In the genomic region with DNA sequence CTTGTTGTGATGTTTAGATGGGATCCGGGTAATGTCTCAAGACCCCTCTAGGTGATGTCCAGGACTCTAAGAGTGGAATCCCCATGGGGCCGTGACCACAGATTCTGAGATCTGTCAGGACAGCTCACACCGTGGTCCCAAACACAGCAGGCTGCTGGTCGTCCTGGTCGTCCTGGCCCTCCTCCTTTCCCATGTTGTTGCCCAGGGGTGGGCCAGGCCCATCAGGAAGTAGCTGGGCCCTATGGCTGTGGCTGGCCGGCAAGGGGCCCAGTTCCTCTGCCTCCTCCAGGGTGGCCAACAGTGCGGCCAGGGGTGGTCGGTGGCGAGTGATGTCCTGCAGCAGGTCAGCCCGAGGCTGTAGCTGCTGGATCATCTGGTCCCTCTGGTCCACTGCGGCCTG, we compare ENCODE assay signal across 10 mouse cellular contexts. TPM values are rescaled to one million over a fixed set of nuclear protein-coding genes. Genes with fewer than 3 reads are reported as not detected.
A peak's percentile ranks its signal among the peaks of the same experiment; 100 is the strongest.
DNase-seq lines count a peak whose midpoint lies in the region; ATAC-seq and TF ChIP-seq lines count a peak whose summit lies in the region.
"Had no signal": no experiment of that assay in that cellular context is flagged by ENCODE, and none has a peak within 500 bp of the region (broad histone marks: within the 10 kb centered on the region; RNA-seq: fewer than 3 reads in every experiment).

No protein-coding gene starts in this region.

- H3K9me3 ChIP-seq in forebrain, embryonic 12.5 days, result no peaks in the 10 kb centered on the region
- H3K9me3 ChIP-seq in forebrain, embryonic 10.5 days, result no peaks in the 10 kb centered on the region
- no peaks in the 10 kb centered on the region for H3K9me3 ChIP-seq in neural tube, embryonic 11.5 days (ENCODE audit: control insufficient read depth, low read length)
- no peaks in the 10 kb centered on the region for H3K9me3 ChIP-seq in hindbrain, postnatal 0 days (ENCODE audit: low read length)
- no peaks in the 10 kb centered on the region for H3K9me3 ChIP-seq in neural tube, embryonic 15.5 days (replicated peaks)

- no peaks in the 10 kb centered on the region for H3K27me3 ChIP-seq in forebrain, embryonic 12.5 days
- no peaks in the 10 kb centered on the region for H3K27me3 ChIP-seq in forebrain, embryonic 10.5 days (ENCODE audit: poor library complexity, severe bottlenecking)
- no peaks in the 10 kb centered on the region for H3K27me3 ChIP-seq in neural tube, embryonic 11.5 days (ENCODE audit: control insufficient read depth, insufficient read depth, low read length)
- no peaks in the 10 kb centered on the region for H3K27me3 ChIP-seq in hindbrain, postnatal 0 days (ENCODE audit: insufficient read depth, low read length)
- H3K27me3 ChIP-seq in neural tube, embryonic 15.5 days (replicated peaks), result no peaks in the 10 kb centered on the region

- 62% methylated on average over 11 of the region's 11 CpGs for WGBS in forebrain, embryonic 12.5 days
- WGBS in forebrain, embryonic 10.5 days, result 61% methylated on average over 11 of the region's 11 CpGs
- WGBS in neural tube, embryonic 11.5 days, result 60% methylated on average over 11 of the region's 11 CpGs
- WGBS in hindbrain, postnatal 0 days, result 63% methylated on average over 11 of the region's 11 CpGs
- WGBS in neural tube, embryonic 15.5 days, result 68% methylated on average over 11 of the region's 11 CpGs

- ATAC-seq in forebrain, embryonic 12.5 days (ENCODE audit: low FRiP score), result no peak
- no peak for ATAC-seq in neural tube, embryonic 11.5 days (ENCODE audit: insufficient read depth, low FRiP score, low TSS enrichment)
- no peak for ATAC-seq in hindbrain, postnatal 0 days
- no peak for ATAC-seq in neural tube, embryonic 15.5 days (ENCODE audit: low FRiP score)

- no peak overlapping the region for H3K27ac ChIP-seq in forebrain, embryonic 12.5 days
- H3K27ac ChIP-seq in forebrain, embryonic 10.5 days, result no peak overlapping the region
- H3K27ac ChIP-seq in neural tube, embryonic 11.5 days (ENCODE audit: low read depth, low read length), result no peak overlapping the region
- no peak overlapping the region for H3K27ac ChIP-seq in hindbrain, postnatal 0 days
- no peak overlapping the region for H3K27ac ChIP-seq in neural tube, embryonic 15.5 days (replicated peaks)

- peaks cover 31% of the 10 kb centered on the region for H3K36me3 ChIP-seq in forebrain, embryonic 12.5 days (replicated peaks)
- peaks cover 32% of the 10 kb centered on the region for H3K36me3 ChIP-seq in forebrain, embryonic 10.5 days (replicated peaks)
- peaks cover 11% of the 10 kb centered on the region for H3K36me3 ChIP-seq in neural tube, embryonic 11.5 days (ENCODE audit: control insufficient read depth, insufficient read depth, low read length)
- peaks cover 19% of the 10 kb centered on the region for H3K36me3 ChIP-seq in hindbrain, postnatal 0 days (ENCODE audit: insufficient read depth, low read length)
- peaks cover 32% of the 10 kb centered on the region for H3K36me3 ChIP-seq in neural tube, embryonic 15.5 days

- no peak for TF ChIP-seq CTCF in hindbrain, postnatal 0 days (IDR thresholded peaks at IDR 0.05; ENCODE audit: low read depth)

- H3K4me1 ChIP-seq in forebrain, embryonic 12.5 days, result peaks cover 31% of the 10 kb centered on the region
- H3K4me1 ChIP-seq in forebrain, embryonic 10.5 days, result peaks cover 45% of the 10 kb centered on the region
- H3K4me1 ChIP-seq in neural tube, embryonic 11.5 days (ENCODE audit: control insufficient read depth, insufficient read depth, low read length), result peaks cover 10% of the 10 kb centered on the region; the same call in 1 of the 2 replicates
- H3K4me1 ChIP-seq in hindbrain, postnatal 0 days (ENCODE audit: insufficient read depth, low read length), result peaks cover 13% of the 10 kb centered on the region
- H3K4me1 ChIP-seq in neural tube, embryonic 15.5 days, result peaks cover 36% of the 10 kb centered on the region

- H3K4me3 ChIP-seq in forebrain, embryonic 12.5 days (replicated peaks), result 0 out of 2 replicates have a peak overlapping the region, but pooled peaks have one; percentile 82
- H3K4me3 ChIP-seq in forebrain, embryonic 10.5 days, result no peak overlapping the region
- 0 out of 2 replicates have a peak overlapping the region, but pooled peaks have one; percentile 4 for H3K4me3 ChIP-seq in neural tube, embryonic 11.5 days (ENCODE audit: low read depth, low read length)
- no peak overlapping the region for H3K4me3 ChIP-seq in hindbrain, postnatal 0 days (ENCODE audit: low read length)
- H3K4me3 ChIP-seq in neural tube, embryonic 15.5 days (replicated peaks), result peak overlapping the region; percentile 65; the same call in 1 of the 2 replicates

- no peak for DNase-seq in forebrain, embryonic 10.5 days (ENCODE audit: extremely low spot score, low spot score)
- no peak for DNase-seq in neural tube, embryonic 11.5 days (ENCODE audit: low spot score)
- no peak for DNase-seq in neural tube, embryonic 10.5 days (ENCODE audit: extremely low spot score, low spot score)
- no peak for DNase-seq in hindbrain, postnatal 0 days (ENCODE audit: low spot score)
- no peak for DNase-seq in urinary bladder, postnatal 36 days (ENCODE audit: low spot score in 2 of 2)
- DNase-seq in right cerebral cortex, adult 18-20 months, result no peak
- DNase-seq: adrenal gland, adult 8-10 months; lung, postnatal 36 days had no signal

- peak overlapping the region; percentile 72 for H3K4me2 ChIP-seq in forebrain, embryonic 12.5 days
- H3K4me2 ChIP-seq in neural tube, embryonic 11.5 days (ENCODE audit: low read depth), result no peak overlapping the region
- peak overlapping the region; percentile 72; the same call in 1 of the 2 replicates for H3K4me2 ChIP-seq in hindbrain, postnatal 0 days (ENCODE audit: low read depth, low read length)
- H3K4me2 ChIP-seq in neural tube, embryonic 15.5 days, result peak overlapping the region; percentile 75

- 0 out of 2 replicates have a peak overlapping the region, but pooled peaks have one; percentile 25 for H3K9ac ChIP-seq in forebrain, embryonic 12.5 days
- peak overlapping the region; percentile 29; the same call in 1 of the 2 replicates for H3K9ac ChIP-seq in neural tube, embryonic 11.5 days (ENCODE audit: low read length)
- no peak overlapping the region for H3K9ac ChIP-seq in hindbrain, postnatal 0 days (replicated peaks; ENCODE audit: low read length)
- H3K9ac ChIP-seq in neural tube, embryonic 15.5 days (replicated peaks), result 0 out of 2 replicates have a peak overlapping the region, but pooled peaks have one; percentile 10

RNA-seq across cellular contexts. Expression of a gene that starts 2.2 kb away (rescaled TPM):
- 316 and 323 TPM in 2 replicates for polyA plus RNA-seq in forebrain, embryonic 12.5 days (2016; fragmentation: Nextera tagmentation; extraction: Ambion mirVana)
- polyA plus RNA-seq in forebrain, embryonic 10.5 days (2016; fragmentation: Nextera tagmentation; extraction: Ambion mirVana), result 366 and 374 TPM in 2 replicates
- 403 and 406 TPM in 2 replicates for polyA plus RNA-seq in neural tube, embryonic 11.5 days (2014; fragmentation: Nextera tagmentation; extraction: Ambion mirVana)
- 279 and 501 TPM in 2 replicates for total RNA-seq in hindbrain, postnatal 0 days (2014; rRNA removed)
- polyA plus RNA-seq in hindbrain, postnatal 0 days (2015; fragmentation: Nextera tagmentation; extraction: Ambion mirVana), result 691 and 728 TPM in 2 replicates
- 639 and 709 TPM in 2 replicates for polyA plus RNA-seq in neural tube, embryonic 15.5 days (2015; fragmentation: Nextera tagmentation; extraction: Ambion mirVana)

RNA-seq across cellular contexts. Expression of a gene that starts 2.5 kb away (rescaled TPM):
- polyA plus RNA-seq in forebrain, embryonic 12.5 days (2016; fragmentation: Nextera tagmentation; extraction: Ambion mirVana), result 15.3 and 15.9 TPM in 2 replicates
- 11.1 and 12.2 TPM in 2 replicates for polyA plus RNA-seq in forebrain, embryonic 10.5 days (2016; fragmentation: Nextera tagmentation; extraction: Ambion mirVana)
- polyA plus RNA-seq in neural tube, embryonic 11.5 days (2014; fragmentation: Nextera tagmentation; extraction: Ambion mirVana), result 17.3 and 17.6 TPM in 2 replicates
- total RNA-seq in hindbrain, postnatal 0 days (2014; rRNA removed), result 37.5 and 40.7 TPM in 2 replicates
- 17.4 and 19.1 TPM in 2 replicates for polyA plus RNA-seq in hindbrain, postnatal 0 days (2015; fragmentation: Nextera tagmentation; extraction: Ambion mirVana)
- polyA plus RNA-seq in neural tube, embryonic 15.5 days (2015; fragmentation: Nextera tagmentation; extraction: Ambion mirVana), result 13.8 and 18.1 TPM in 2 replicates

RNA-seq across cellular contexts. Expression of a gene that starts 42.0 kb away (rescaled TPM):
- 3.2 and 5.9 TPM in 2 replicates for polyA plus RNA-seq in forebrain, embryonic 12.5 days (2016; fragmentation: Nextera tagmentation; extraction: Ambion mirVana)
- 3.2 and 3.5 TPM in 2 replicates for polyA plus RNA-seq in forebrain, embryonic 10.5 days (2016; fragmentation: Nextera tagmentation; extraction: Ambion mirVana)
- polyA plus RNA-seq in neural tube, embryonic 11.5 days (2014; fragmentation: Nextera tagmentation; extraction: Ambion mirVana), result 5.8 and 6.3 TPM in 2 replicates
- total RNA-seq in hindbrain, postnatal 0 days (2014; rRNA removed), result 12.9 and 15.7 TPM in 2 replicates
- 4.3 TPM in 2 replicates for polyA plus RNA-seq in hindbrain, postnatal 0 days (2015; fragmentation: Nextera tagmentation; extraction: Ambion mirVana)
- polyA plus RNA-seq in neural tube, embryonic 15.5 days (2015; fragmentation: Nextera tagmentation; extraction: Ambion mirVana), result 2.7 and 5.3 TPM in 2 replicates

RNA-seq across cellular contexts. Expression of a gene that starts 42.3 kb away (rescaled TPM):
- polyA plus RNA-seq in forebrain, embryonic 12.5 days (2016; fragmentation: Nextera tagmentation; extraction: Ambion mirVana), result 119 and 121 TPM in 2 replicates
- polyA plus RNA-seq in forebrain, embryonic 10.5 days (2016; fragmentation: Nextera tagmentation; extraction: Ambion mirVana), result 144 and 147 TPM in 2 replicates
- polyA plus RNA-seq in neural tube, embryonic 11.5 days (2014; fragmentation: Nextera tagmentation; extraction: Ambion mirVana), result 112 and 119 TPM in 2 replicates
- 121 and 122 TPM in 2 replicates for total RNA-seq in hindbrain, postnatal 0 days (2014; rRNA removed)
- polyA plus RNA-seq in hindbrain, postnatal 0 days (2015; fragmentation: Nextera tagmentation; extraction: Ambion mirVana), result 87.2 and 88.7 TPM in 2 replicates
- 94.2 and 95.4 TPM in 2 replicates for polyA plus RNA-seq in neural tube, embryonic 15.5 days (2015; fragmentation: Nextera tagmentation; extraction: Ambion mirVana)

RNA-seq across cellular contexts. Expression of a gene that starts 49.2 kb away (rescaled TPM):
- 46.6 and 49.4 TPM in 2 replicates for polyA plus RNA-seq in forebrain, embryonic 12.5 days (2016; fragmentation: Nextera tagmentation; extraction: Ambion mirVana)
- polyA plus RNA-seq in forebrain, embryonic 10.5 days (2016; fragmentation: Nextera tagmentation; extraction: Ambion mirVana), result 46.0 and 46.2 TPM in 2 replicates
- 36.6 and 42.3 TPM in 2 replicates for polyA plus RNA-seq in neural tube, embryonic 11.5 days (2014; fragmentation: Nextera tagmentation; extraction: Ambion mirVana)
- total RNA-seq in hindbrain, postnatal 0 days (2014; rRNA removed), result 79.0 and 96.5 TPM in 2 replicates
- 85.9 and 90.0 TPM in 2 replicates for polyA plus RNA-seq in hindbrain, postnatal 0 days (2015; fragmentation: Nextera tagmentation; extraction: Ambion mirVana)
- 86.4 and 97.6 TPM in 2 replicates for polyA plus RNA-seq in neural tube, embryonic 15.5 days (2015; fragmentation: Nextera tagmentation; extraction: Ambion mirVana)

Comparison
In these comparisons a context has a peak if more than half of its experiments do, and no peak if none do; other contexts are left out.
1. H3K4me3 ChIP-seq: peak in forebrain, embryonic 12.5 days (single experiment), neural tube, embryonic 11.5 days (single experiment) and neural tube, embryonic 15.5 days (single experiment); none in forebrain, embryonic 10.5 days (single experiment) and hindbrain, postnatal 0 days (single experiment).